Mouse (Mus musculus) embryo, embryonic 9.5 days (tissue): Measurements from ENCODE around the gene Pcyt2.
"Not testable (repeated sequence)": the region's sequence is repeated elsewhere in the genome, so short reads cannot be mapped to it uniquely, and the experiment has no call there.

ENCODE experiments used
- DNase-seq: peaks from one replicate; pipeline ENCODE4 v3.0.0-alpha.2; 2017; ENCODE audit errors: extremely low spot score

The Pcyt2 gene

DNA sequence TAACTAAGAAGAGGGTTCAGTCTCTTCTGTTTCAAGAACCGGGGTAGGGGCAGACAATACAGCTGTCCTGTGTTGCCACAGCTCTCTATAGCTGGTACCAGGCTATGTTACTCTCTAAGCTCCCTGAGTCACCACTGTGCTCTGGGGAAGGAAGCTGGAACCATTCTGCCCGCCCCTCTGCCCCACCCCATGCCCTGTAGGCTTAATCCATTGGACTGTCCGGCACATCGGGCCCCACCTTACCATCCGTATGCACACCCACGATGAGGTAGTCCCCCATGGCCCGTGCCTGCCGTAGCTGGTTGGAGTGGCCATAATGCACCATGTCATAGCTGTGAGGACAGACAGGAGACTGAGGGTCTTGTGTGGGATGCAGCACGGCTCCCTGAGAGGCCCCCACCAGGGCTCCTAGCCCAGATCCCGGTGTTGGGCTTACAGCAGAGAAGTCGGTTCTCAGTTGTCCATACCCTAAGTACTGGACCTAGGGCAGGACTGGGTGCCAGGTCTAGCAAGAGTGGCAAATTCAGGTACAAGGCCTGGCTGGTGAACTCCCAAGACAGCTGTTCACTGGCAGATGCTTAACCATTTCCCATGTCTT lies 2.0 kb downstream of the Pcyt2 start:
- DNase-seq, result no peak

DNA sequence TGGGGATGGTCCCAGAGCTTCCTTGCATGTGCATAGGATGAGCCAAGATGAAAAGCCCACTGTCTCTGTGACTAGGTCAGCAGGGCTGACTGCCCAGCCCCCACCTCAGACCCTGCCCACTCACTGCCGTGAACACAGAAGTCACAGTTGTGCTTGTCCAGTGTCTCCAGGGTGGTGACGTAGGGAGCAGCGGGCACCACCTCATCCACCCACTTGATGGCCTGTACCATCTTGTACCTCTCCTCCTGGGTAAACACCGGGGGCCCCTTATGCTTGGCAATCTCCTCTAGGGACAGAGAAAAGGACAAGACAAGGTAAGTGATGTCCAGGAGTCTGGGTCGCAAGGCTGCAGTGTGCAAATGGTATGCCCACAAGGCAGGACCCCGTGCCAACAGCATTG lies 2.6 kb downstream of the Pcyt2 start:
- no peak for DNase-seq

DNA sequence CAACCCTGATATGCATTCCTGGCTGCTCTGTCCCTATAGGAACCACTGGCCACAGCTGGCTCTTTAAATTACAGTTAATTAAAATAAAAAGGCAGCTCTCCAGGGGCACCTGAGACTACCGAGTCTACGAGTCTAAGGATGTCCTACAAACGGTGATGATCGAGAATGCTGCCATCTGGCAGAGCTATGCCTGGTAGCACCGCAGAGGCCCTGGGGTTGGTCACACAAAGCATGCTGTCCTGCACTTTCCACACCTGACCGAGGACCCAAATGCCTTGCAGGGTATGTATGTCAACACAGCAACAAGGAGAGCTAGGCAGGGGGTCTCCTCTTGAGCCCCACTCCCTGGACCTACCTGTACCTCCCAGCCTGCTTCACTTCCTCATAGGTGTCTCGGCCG lies 3.8 kb downstream of the Pcyt2 start:
- DNase-seq, result no peak

DNA sequence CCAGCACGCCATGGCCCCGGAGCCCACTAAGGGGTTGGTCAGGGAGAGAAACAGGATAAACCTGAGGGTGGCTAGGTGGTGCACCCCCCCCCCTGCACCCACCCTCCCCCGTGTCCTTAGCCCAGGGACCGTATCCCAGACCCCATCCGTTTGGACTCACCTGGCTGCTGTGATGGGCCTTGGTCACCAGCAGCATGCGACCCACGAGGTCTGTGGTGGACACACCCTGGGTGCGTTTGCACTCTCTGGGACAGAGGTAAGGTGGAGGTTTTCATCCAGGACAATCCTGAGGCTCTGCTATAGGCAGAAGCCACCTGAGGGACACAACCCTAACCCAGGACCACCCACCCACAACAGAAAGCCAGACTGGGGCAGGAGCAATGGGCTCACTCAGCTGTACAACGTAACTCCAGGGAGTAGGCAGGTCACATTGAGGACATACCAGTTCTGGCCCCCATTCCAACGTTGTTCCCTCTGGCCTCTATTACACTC lies 4.2 kb downstream of the Pcyt2 start:
- no peak for DNase-seq

DNA sequence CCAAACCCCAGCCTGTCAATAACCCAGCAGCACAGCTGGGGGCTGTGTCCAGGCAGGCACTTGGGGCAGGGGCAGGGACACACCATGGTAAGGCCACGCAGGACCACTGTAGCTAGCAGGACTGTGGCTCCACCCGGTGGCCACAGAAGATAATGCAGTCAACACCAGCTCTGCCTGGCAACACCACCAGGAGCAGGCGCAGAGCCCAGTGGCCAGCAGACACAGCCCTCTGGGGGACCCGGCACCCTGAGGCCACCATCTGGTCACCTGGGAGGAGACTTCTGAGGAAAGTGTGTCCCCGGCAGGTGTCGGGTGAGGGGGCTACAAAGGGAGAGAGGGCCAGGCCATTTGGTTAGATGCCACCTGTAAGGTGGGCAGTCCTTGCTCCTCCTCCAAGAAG lies 5.0 kb downstream of the Pcyt2 start:
- peak; percentile 74 for DNase-seq

DNA sequence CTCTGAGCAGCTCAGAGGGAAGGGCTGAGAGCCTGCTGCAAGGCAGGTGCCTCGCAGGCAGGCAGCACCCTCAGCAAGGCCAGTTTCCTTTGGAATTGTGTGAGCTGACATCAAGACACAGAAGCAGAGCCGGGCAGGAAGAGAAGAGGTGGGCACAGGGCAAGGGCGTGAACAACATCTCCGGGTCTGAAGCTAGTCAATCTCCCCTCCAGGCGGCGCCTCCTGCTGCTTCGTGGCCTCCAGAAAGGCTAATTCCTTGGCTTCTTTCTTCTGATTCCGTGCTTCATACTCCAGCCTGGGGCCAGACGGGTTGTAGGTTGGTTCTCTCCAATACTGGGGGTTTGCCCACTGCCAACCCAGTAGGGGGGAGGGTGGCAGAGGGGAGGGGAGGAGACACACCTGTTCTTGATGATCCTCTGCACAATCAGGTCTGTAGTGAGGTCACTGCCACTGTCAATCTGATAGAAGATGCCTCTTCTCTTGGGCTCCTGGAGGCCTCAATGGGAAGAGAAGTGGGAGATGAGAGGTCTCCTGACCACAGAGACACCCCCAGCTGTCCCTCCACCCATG lies 7.2 kb downstream of the Pcyt2 start:
- no peak for DNase-seq

DNA sequence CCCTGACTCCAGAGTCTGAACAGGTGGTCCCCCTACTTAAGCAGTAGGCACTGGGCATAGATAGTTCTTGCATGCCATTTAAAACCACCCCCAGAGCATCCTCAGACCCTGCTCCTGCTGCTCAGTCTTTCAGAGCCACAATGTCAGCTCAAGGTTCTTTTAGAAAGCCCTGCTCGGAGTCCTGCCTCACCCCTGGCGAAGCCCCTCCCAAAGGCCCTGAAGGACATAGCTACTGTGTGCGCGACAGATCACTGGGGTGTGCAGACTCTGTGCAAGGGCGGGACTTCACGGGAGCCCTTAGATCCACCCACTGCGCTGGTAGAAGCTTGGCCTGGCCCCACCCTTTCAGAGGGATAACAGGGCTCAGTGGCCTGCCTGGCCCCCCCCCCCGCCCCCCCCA lies 8.5 kb downstream of the Pcyt2 start:
- no peak for DNase-seq

DNA sequence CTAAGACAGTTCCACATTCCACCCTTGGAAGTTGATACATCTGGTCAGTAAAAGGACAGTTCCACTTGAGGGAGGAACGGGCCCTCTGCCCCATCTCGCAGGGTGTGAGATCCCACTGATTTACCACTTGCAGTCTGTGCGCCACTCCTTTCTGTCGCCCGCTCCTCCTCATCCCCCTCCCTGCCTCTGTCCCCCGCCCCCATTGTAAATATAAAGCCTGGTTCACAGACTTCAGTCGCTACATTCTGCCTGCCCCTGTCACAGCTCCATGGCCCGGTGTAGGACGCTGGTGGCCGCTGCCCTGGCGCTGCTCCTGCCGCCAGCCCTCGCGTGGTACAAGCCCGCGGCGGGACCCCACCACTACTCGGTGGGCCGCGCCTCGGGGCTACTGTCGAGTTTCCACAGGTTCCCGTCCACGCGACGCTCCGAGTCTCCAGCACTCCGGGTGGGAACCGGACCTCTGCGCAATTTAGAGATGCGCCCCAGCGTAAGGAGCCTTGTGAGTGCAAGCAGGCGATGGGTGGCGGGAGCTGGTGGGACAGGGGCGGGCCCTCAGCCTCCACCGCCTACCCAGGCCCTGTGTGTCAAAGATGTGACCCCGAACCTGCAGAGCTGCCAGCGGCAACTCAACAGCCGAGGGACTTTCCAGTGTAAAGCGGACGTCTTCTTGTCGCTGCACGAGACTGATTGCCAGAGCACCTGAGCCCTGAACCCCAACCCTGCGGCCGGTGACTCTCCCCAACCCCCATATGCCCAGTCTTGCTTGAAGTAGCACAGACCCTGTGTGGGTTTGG lies 9.3 kb downstream of the Pcyt2 start, which contains the start of gene Npb:
TSS of gene Npb (plus strand) at position 237 of the 794 bp plus-strand sequence.
- DNase-seq, result no peak

DNA sequence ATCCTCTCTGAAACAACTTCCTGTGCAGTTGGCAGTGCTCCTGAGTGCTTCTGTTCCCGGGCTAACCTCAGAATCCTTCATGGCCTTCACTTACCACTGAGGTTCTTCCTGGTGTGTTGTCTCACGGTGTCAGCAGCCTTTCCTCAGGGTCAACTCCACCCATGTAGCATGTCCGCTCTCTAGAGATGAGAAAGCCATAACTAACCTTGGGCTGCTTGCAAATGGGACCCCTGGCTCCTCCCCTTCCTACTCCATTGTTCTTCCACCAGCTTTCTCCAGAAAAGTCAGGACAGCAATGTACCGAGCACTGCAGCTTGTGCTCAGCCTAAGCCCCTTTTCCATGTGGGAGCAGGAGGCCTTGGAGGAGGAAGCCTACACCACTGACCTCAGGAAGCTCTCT lies 11.0 kb downstream of the Pcyt2 start:
- DNase-seq, result no peak

DNA sequence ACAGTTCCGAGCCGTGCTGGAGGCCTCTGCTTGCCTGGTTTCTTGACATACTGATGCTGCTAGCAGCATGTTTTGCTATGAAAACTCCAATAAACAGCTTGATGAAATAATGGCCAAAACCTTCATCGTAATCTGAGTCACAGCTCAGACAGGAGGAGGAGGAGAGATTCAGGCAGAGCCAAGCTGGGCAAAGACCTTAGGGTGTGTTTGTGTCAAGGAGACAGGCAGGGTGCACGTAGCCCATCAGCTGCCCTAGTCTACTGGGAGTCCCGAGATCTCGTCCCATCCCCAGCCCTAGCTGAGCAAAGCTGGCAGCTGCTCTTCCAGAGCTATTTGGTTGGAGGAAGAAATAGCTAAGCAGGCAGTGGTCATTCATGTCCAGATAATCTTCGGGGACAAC lies 12.1 kb downstream of the Pcyt2 start:
- no peak for DNase-seq

DNA sequence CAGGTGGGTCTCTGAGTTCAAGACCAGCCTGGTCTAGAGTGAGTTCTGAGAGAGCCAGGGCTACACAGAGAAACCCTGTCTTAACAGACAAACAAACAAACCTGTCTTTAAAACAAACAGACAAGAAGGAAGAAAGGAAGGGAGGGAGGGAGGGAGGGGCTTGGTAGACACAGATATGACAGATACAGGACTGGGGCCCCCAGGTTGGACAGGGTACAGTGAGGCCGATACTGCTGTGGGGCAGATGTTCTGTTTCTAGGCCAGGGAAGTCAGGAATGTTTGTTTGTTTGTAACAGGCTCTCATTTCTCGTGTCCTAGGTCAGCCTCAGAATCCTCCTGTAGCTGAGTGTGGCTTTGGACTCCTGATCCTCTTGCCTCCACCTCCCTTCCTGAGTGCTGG lies 14.2 kb downstream of the Pcyt2 start:
- no peak for DNase-seq

DNA sequence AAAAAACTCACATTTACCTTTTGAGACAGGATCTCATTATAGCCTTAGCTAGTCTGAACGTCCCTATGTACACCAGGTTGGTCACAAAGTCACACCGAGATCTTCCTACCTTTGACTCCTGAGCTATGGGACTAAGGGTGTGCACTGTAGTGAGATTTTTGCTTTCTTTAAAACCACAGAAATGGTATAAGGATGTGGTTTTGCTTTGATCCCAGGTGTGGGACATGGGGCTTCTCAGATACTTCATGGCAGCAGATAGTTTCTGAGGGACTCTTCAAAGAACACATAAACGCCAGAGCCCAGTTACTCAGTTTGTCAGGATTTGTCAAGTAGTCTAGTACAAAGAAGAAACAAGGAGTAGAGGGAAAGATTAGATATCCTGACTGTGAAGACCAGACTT lies 17.0 kb downstream of the Pcyt2 start:
- DNase-seq, result no peak

DNA sequence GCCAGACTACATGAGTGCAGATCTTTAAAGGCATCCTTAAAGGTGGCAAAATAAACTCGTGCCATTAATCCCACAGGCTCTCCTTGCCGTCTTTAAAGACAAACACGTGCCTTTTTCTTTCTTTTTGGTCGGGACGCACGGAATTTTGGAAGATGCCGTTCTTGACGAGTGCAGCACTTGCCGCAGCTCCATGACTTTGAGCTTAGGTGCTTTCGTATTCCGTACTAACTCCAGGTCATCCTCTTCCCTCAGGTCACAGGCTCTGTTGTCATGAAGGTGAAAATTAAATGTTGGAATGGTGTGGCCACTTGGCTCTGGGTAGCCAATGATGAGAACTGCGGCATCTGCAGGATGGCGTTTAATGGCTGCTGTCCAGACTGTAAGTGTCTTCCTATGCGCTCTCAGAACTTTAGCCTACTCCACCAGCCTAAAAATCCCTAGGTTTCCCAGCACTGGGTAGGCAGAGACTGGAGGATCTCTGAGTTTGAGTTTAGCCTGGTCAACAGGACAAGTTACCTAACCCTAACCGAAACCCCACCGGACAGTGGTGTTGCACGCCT lies 18.7 kb downstream of the Pcyt2 start:
- peak; percentile 12 for DNase-seq

DNA sequence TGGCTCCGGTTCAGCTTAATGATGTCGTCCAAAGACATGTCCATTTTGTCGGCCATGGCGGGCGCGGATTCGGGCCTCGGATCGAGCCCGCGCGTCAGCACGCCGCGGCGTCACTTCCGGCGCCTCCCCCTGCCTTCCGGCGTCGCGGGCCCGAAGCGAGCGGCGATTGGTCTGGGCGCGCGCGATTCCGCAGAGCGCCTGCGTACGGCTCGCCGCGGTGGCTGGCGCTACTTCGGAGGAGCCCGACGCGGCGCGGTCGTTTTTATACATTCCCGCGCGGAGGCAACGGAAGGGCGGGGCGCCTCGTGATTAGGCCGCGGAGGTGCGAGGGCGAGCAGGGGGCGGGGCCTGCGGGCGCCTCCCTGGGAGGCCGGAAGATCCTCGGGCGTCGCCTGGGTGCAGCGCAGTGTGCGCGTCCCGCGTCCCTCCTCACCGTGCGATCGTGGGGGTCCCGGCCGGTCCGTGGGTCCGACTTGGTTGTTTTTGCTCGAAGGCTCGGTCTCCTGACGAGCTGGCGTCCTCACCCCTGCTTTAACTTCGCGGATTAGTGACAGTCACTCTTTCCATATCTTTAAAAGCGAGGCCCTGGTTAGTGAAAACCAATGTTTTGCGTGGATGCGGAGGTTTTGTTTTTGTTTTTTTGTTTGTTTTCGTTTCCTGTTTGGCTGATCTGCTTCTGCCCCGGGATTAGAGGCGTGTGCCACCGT lies 19.3 kb downstream of the Pcyt2 start, which contains the start of the genes Alyref and Anapc11:
TSS of gene Alyref (minus strand) at position 83 of the 707 bp plus-strand sequence.
TSS of gene Anapc11 (plus strand) at position 139 of the 707 bp plus-strand sequence.
- peak; percentile 93 for DNase-seq

DNA sequence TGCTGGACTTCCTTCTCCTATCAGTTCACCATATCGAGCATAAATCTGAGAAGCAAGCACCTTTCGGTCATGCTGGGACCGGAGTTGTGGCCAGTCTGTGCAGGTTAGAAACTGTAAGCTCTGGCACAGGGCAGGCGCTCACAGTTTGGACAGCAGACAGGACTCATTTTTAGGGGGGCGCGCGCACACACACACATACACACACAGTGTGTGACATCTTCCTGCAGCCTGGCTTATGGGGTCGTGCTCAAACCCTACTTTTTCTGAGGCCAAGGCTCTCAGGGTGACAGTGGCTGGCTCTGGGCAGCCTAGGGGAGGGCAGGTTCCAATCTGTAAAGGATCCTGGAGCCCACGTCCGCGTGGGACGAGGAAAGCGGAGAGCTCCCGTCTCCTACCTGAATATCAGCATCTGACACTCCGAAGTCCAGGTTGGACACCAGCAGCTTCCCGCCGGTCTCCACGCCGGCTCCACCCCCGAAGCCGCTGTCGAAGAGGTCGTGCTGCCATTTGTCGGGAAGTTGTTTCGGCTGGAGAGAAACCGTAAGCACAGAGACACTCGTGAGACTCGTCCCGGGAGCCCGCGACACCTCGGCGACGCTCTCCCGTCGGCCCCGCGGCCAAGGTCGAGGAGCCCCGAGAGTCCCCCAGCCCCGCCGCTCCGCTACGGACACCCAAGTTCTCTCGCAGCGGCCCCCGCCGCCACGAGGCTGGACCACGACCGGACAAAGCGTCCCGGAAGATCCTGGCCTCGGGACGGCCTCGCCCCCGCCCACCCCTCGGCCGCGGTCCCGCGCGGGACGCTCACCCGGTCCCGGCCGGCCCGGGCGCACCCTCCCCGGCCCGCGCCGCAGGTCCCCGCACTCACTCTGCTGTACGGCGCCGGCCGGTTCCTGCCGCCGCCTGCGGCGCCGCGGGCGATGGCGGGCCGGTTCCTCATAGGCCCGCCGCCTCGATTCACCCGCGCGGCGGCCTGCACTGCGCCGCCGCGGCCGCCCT lies 20.2 kb downstream of the Pcyt2 start:
- DNase-seq, result peak; percentile 34

DNA sequence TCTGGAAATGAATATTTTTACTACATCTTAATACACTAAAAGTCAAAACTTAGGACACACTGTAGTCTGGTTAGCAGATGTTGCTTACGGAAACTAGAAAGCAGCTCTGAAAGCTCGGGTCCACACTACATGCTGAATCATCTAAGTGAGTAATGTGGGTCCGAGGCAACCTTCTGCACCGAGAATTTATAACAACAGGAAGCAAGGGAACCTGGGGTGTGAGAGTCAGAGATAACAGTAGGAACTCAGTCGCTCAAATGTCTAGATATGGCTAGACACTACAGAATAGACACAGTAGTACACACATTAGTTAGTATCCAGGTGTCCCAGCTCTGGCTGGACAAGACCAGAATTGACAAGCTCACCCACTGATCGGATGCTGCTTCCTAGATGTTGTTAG lies 29.2 kb downstream of the Pcyt2 start:
- DNase-seq, result no peak

DNA sequence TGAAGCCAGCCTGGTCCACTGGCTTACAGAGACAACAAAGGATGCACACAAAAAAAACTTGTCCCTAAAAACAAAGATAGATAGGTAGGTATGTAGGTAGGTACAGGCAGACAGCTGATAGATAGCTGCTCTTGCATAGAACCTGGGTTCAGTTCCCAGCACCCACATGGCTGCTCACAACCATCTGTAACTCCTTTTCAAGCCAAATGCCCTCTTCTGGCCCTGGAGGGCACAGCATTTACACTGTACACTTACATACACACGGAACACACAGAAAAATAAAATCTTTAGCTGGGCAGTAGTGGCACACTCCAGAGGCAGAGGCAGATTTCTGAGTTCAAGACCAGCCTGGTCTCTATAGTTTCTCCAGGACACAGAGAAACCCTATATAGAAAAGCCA lies 33.8 kb downstream of the Pcyt2 start:
- DNase-seq, result no peak

DNA sequence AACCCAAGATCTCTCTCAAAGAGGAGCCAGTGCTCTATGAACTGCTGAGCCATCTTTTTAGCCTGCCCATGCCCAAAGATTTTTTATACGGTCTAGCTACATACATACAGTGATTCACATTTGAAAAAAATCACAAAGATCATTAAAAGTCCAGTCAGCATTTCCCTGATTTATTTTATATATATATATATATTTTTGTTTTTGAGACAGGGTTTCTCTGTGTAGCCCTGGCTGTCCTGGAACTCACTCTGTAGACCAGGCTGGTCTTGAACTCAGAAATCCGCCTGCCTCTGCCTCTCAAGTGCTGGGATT lies 34.8 kb downstream of the Pcyt2 start:
- DNase-seq, result not testable (repeated sequence)

DNA sequence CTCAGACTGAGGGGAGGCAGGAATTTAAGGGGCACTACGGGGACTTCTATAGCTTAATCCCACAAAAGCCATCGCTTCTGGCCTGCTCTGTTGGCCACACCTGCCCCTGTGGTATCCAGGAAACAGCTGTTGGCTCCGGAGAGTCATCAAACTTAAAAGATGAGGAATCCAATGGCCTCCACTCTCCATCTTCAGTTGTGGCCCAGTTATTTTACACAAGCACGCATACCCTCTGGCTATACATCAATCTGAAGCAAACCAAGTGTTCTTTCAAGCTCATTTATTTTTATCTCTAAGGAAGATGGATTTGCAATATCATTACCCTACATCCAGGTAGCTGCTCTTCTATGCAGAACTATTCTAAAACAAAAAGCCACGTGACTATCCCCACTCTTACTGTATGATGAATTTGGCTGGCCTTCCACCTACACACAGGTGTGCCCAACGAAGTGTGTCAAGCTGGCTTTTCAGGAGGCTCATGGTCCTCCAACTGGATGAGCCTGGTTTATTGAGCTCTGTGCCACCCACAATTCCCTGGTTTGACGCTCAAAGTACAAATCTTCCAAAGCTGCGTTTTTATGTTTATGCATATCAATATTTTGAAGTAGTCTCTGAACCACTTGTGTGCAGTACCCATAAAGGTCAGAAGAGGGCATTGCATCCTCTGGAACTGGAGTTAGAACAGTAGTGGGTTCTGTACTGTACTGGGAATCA lies 35.3 kb downstream of the Pcyt2 start:
- peak; percentile 40 for DNase-seq
